8 mouse cellular contexts compared by ENCODE assay signal in genomic region chr3:52180306-52180705, GRCm38 (mm10).
DNase-seq lines count a peak whose midpoint lies in the region; ATAC-seq and TF ChIP-seq lines count a peak whose summit lies in the region.

No protein-coding gene starts in this region.

- peak overlapping the region; percentile 59 for H3K9ac ChIP-seq in heart, embryonic 14.5 days (ENCODE audit: low read length)
- H3K9ac ChIP-seq in limb, embryonic 14.5 days (ENCODE audit: low read depth, low read length, severe bottlenecking): no peak overlapping the region
- no peak overlapping the region for H3K9ac ChIP-seq in neural tube, embryonic 15.5 days (replicated peaks)

- no peak for ATAC-seq in heart, embryonic 14.5 days (ENCODE audit: insufficient number of reproducible peaks, insufficient read depth, low FRiP score, low read depth)
- ATAC-seq in limb, embryonic 14.5 days (ENCODE audit: low FRiP score, low read depth): no peak
- 0 out of 2 replicates have a peak, but pooled peaks have one; percentile 23 for ATAC-seq in neural tube, embryonic 15.5 days (ENCODE audit: low FRiP score)

- H3K4me2 ChIP-seq in heart, embryonic 14.5 days (ENCODE audit: low read length): peak overlapping the region; percentile 48
- H3K4me2 ChIP-seq in limb, embryonic 14.5 days (replicated peaks; ENCODE audit: low read depth, low read length, severe bottlenecking): no peak overlapping the region
- peak overlapping the region; percentile 49 for H3K4me2 ChIP-seq in neural tube, embryonic 15.5 days

- no peak for TF ChIP-seq POLR2A in limb, embryonic 14.5 days (IDR thresholded peaks at IDR 0.05; ENCODE audit: borderline replicate concordance, extremely low read depth, insufficient read depth, insufficient read length)

- H3K4me1 ChIP-seq in heart, embryonic 14.5 days (ENCODE audit: control insufficient read depth in 2 of 2, insufficient read depth in 2 of 2, low read length in 2 of 2): peaks cover 28 to 34% of the 10 kb centered on the region in 2 experiments
- H3K4me1 ChIP-seq in limb, embryonic 14.5 days (ENCODE audit: control insufficient read depth, insufficient read depth, low read length): peaks cover 29% of the 10 kb centered on the region
- H3K4me1 ChIP-seq in neural tube, embryonic 15.5 days: peaks cover 40% of the 10 kb centered on the region

- 45% methylated on average over 8 of the region's 8 CpGs for WGBS in heart, embryonic 14.5 days
- 39% methylated on average over 8 of the region's 8 CpGs for WGBS in limb, embryonic 14.5 days
- WGBS in neural tube, embryonic 15.5 days: 24% methylated on average over 8 of the region's 8 CpGs

- H3K27me3 ChIP-seq in heart, embryonic 14.5 days (ENCODE audit: control insufficient read depth, insufficient read depth, low read length): no peaks in the 10 kb centered on the region
- no peaks in the 10 kb centered on the region for H3K27me3 ChIP-seq in limb, embryonic 14.5 days (ENCODE audit: control insufficient read depth, insufficient read depth, low read length)
- H3K27me3 ChIP-seq in neural tube, embryonic 15.5 days (replicated peaks): no peaks in the 10 kb centered on the region

- no peaks in the 10 kb centered on the region for H3K9me3 ChIP-seq in heart, embryonic 14.5 days (ENCODE audit: control insufficient read depth, low read length)
- no peaks in the 10 kb centered on the region for H3K9me3 ChIP-seq in limb, embryonic 14.5 days (ENCODE audit: control insufficient read depth, low read length)
- no peaks in the 10 kb centered on the region for H3K9me3 ChIP-seq in neural tube, embryonic 15.5 days (replicated peaks)

- intact Hi-C loops in left cerebral cortex, postnatal 4 days (cut with DNase I): loop anchor here (5.0 kb wide), 1 partner anchor 73 kb away; the partner anchor contains the start of gene Maml3
- intact Hi-C loops in left cerebral cortex, postnatal 36 days (cut with DNase I): no loop called here

- no peak overlapping the region for H3K4me3 ChIP-seq in heart, embryonic 14.5 days (ENCODE audit: control insufficient read depth in 1 of 2, insufficient read depth in 1 of 2, low read depth in 1 of 2, low read length in 2 of 2)
- no peak overlapping the region for H3K4me3 ChIP-seq in limb, embryonic 14.5 days (replicated peaks; ENCODE audit: low read length)
- H3K4me3 ChIP-seq in neural tube, embryonic 15.5 days (replicated peaks): no peak overlapping the region

- peak overlapping the region; percentile 75 to 95 for H3K27ac ChIP-seq in heart, embryonic 14.5 days (replicated peaks in 1 of 2; ENCODE audit: control insufficient read depth in 1 of 2, insufficient read depth in 1 of 2, low read depth in 2 of 2, low read length in 2 of 2)
- peak overlapping the region; percentile 79 for H3K27ac ChIP-seq in limb, embryonic 14.5 days (replicated peaks; ENCODE audit: low read depth, low read length)
- H3K27ac ChIP-seq in neural tube, embryonic 15.5 days (replicated peaks): peak overlapping the region; percentile 86

- DNase-seq in left cerebral cortex, postnatal 4 days: peak; percentile 46
- no peak for DNase-seq in left cerebral cortex, postnatal 36 days (ENCODE audit: low spot score in 2 of 2)
- DNase-seq in limb, embryonic 14.5 days (ENCODE audit: low spot score): no peak
- DNase-seq in adrenal gland, postnatal 25 days: no peak
- DNase-seq in frontal cortex, postnatal 14 days (ENCODE audit: low spot score in 2 of 2): no peak
- DNase-seq in spleen, adult 18-20 months: no peak

- no peaks in the 10 kb centered on the region for H3K36me3 ChIP-seq in heart, embryonic 14.5 days (ENCODE audit: control insufficient read depth, insufficient read depth, low read length)
- H3K36me3 ChIP-seq in limb, embryonic 14.5 days (ENCODE audit: control insufficient read depth, insufficient read depth, low read length): no peaks in the 10 kb centered on the region
- H3K36me3 ChIP-seq in neural tube, embryonic 15.5 days: no peaks in the 10 kb centered on the region
